Mouse (Mus musculus): ENCODE results near the gene Tmem33.

DNA sequence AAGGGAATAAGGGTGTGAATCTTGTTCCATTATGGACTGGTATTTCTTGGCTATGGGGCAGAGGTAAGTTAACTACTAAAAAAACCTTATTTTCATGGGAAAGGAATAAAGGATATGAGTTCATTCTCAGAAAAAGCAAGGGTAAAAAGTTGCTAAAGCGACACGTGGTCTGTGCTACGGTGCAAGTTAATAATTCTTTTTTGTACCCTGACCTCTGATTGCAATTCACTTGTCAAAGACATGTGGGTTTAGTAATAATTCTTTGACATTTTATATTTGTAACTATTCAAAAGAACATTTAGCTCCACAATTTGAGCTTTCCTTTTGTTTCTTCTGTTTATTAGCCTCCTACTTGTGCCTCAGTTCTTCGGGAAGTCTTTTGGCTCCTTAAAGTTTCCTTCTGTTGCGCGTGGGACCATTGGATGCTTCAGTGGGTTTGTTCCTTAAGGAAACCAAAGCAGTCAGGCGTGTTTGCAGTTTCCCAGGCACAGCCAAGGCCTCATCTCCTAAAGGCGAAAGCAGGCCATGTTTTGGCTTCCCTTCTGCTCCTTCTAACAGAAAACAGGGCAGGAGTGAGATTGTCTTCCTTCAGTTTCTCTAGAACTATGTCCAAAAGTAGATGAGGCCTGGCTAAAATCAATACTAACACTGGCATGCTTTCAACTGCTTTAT, 40.7 kb downstream of the Tmem33 start:
- TF ChIP-seq UBTF (IDR thresholded peaks at IDR 0.05; ENCODE audit: low read depth, low read length) = no peak
- TF ChIP-seq CTCF (conservative IDR thresholded peaks at IDR 0.05 in 1 of 2, IDR thresholded peaks at IDR 0.05 in 1 of 2; ENCODE audit: low read depth in 2 of 2, low read length in 2 of 2) = no peak
- TF ChIP-seq CHD1 (IDR thresholded peaks at IDR 0.05; ENCODE audit: low read depth, low read length) = no peak
- TF ChIP-seq MAZ (IDR thresholded peaks at IDR 0.05; ENCODE audit: low read depth, low read length) = no peak
- no peak for TF ChIP-seq ZMIZ1 (IDR thresholded peaks at IDR 0.05; ENCODE audit: low read depth, low read length)
- TF ChIP-seq ZKSCAN1 (IDR thresholded peaks at IDR 0.05; ENCODE audit: borderline replicate concordance, low read depth, low read length) = no peak
- TF ChIP-seq POLR2A (IDR thresholded peaks at IDR 0.05; ENCODE audit: low read depth, low read length) = no peak
- no peak for TF ChIP-seq MAX (IDR thresholded peaks at IDR 0.05; ENCODE audit: low read length)
- no peak for TF ChIP-seq RAD21 (IDR thresholded peaks at IDR 0.05; ENCODE audit: low read depth, low read length)

Measured in CH12.LX (cell line).